Mouse (Mus musculus) thymus, postnatal 14 days (tissue): ENCODE results near the gene Zfhx2.
A peak's percentile ranks its signal among the peaks of the same experiment; 100 is the strongest.
"Not testable (repeated sequence)": the region's sequence is repeated elsewhere in the genome, so short reads cannot be mapped to it uniquely, and the experiment has no call there.

ENCODE experiments used
- DNase-seq: peaks from one replicate; pipeline ENCODE4 v3.0.0; 2021

The Zfhx2 gene

GRCm38 (mm10) chr14:55077481-55078365 is 14.4 kb downstream of the Zfhx2 start:
- no peak for DNase-seq

- DNase-seq, result no peak
Measured at GRCm38 (mm10) chr14:55076956-55077355, 15.2 kb downstream of the Zfhx2 start.

- no peak for DNase-seq
Measured at GRCm38 (mm10) chr14:55076224-55076623, 15.9 kb downstream of the Zfhx2 start.

GRCm38 (mm10) chr14:55074416-55074815 is 17.7 kb downstream of the Zfhx2 start:
- DNase-seq, result no peak

- DNase-seq, result no peak
Measured at GRCm38 (mm10) chr14:55071756-55072155, 20.4 kb downstream of the Zfhx2 start.

- DNase-seq, result no peak
Measured at GRCm38 (mm10) chr14:55066042-55066441, 26.1 kb downstream of the Zfhx2 start.

- no peak for DNase-seq
Measured at GRCm38 (mm10) chr14:55065391-55065790, 26.7 kb downstream of the Zfhx2 start.

GRCm38 (mm10) chr14:55064481-55065370 is 27.4 kb downstream of the Zfhx2 start:
- DNase-seq, result no peak

- DNase-seq, result no peak
Measured at GRCm38 (mm10) chr14:55063581-55064381, 28.3 kb downstream of the Zfhx2 start.

- DNase-seq, result no peak
Measured at GRCm38 (mm10) chr14:55063117-55063516, 29.0 kb downstream of the Zfhx2 start.

GRCm38 (mm10) chr14:55062626-55063025 is 29.5 kb downstream of the Zfhx2 start:
- DNase-seq, result peak; percentile 71

GRCm38 (mm10) chr14:55061845-55062244 is 30.3 kb downstream of the Zfhx2 start:
- no peak for DNase-seq

- no peak for DNase-seq
Measured at GRCm38 (mm10) chr14:55059931-55060330, 32.2 kb downstream of the Zfhx2 start.

- DNase-seq, result no peak
Measured at GRCm38 (mm10) chr14:55059009-55059408, 33.1 kb downstream of the Zfhx2 start.

- DNase-seq, result no peak
Measured at GRCm38 (mm10) chr14:55055167-55055834, 36.8 kb downstream of the Zfhx2 start.

- DNase-seq, result no peak
Measured at GRCm38 (mm10) chr14:55054191-55054749, 37.9 kb downstream of the Zfhx2 start.

GRCm38 (mm10) chr14:55053708-55054190 is 38.4 kb downstream of the Zfhx2 start:
- DNase-seq, result no peak

- DNase-seq, result no peak
Measured at GRCm38 (mm10) chr14:55053050-55053449, 39.1 kb downstream of the Zfhx2 start.

GRCm38 (mm10) chr14:55052496-55052895 is 39.6 kb downstream of the Zfhx2 start:
- DNase-seq, result no peak

GRCm38 (mm10) chr14:55047971-55048531 is 44.1 kb downstream of the Zfhx2 start:
- no peak for DNase-seq

GRCm38 (mm10) chr14:55043694-55044093 is 48.4 kb downstream of the Zfhx2 start:
- DNase-seq, result not testable (repeated sequence)
